Mouse (Mus musculus) cerebellum, adult 9-10 months (tissue): Measurements from ENCODE around the gene Creb1.
"Not testable (repeated sequence)": the region's sequence is repeated elsewhere in the genome, so short reads cannot be mapped to it uniquely, and the experiment has no call there.

ENCODE experiments used
- DNase-seq: peaks from one replicate; pipeline ENCODE4 v3.0.0; 2022

The Creb1 gene

DNA sequence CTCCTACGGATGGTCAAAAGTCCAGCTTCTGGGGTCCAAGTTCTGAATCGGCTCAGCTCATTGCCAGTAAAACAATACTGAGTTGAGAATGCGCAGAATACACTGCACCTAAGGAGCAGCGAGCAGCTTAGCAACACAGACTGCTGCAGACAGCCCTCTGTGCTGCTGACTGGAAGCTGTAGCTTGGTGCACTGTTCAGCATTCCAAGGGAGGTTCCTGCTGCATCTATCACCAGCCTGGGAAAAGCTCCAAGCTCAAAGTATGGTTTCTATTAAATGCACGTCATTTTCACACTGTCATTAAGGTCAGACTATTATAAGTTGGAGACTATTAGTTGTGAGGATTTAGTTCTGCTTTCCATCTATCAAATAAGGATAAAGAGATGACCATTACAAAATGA lies 88.7 kb downstream of the Creb1 start:
- no peak for DNase-seq

DNA sequence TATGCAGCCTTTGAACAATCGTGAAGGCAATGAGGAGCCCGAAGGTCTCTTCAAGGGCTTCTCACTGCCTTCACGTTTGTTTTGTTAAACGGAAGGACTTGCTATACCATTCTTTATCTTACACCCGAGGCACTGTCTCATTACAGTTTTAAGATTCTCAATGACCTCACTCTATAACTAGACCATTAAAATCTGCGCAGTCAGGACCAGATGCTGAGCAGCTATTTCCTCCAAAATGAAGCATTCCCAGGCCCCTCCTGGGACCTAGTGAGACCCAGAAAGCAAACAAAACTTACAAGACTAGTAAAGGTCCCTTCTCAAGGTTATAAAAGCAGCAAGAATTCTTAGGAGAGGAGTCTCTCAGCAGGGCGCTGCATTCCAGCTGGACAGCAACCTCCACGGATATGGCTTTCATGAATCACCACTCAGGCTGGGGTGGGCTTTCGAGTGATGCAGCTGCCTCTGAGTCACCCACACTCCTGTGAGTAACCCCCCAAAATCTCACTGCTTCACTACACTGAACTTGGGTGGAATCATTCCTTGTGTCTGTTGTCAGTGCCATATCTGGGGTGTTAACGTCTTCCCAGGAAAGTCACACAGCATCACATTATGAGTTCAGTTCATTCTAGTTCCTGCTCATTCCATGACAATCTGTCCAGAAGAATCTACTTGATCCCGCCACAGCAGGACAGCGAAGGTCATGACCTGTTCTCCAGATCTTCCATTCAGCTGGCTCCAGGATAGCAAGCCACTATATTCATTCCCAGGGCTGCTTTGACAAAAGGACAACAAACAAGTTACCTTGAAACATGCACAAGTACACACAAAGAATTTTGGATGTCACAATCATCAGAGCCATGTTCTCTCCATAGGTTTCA lies 91.4 kb downstream of the Creb1 start:
- DNase-seq = no peak

DNA sequence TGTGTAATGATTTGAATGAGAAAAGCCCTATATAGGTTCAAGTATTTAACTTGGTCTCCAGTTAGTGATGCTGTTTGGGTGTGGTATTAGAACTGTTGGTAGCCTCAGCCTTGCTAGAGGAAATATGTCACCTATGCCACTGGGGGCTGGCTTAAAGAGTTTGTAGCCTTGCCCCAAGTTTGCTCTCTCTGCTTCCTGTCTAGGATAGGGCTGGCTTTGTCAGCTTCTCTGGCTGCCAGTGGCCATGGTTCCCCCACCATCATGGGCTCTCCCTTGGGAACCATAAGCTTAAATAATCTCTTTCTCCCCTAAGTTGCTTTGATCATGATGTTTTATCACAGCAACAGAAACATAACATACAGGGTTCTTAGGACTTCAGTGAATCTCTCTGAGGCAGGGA lies 92.8 kb downstream of the Creb1 start:
- DNase-seq = no peak

DNA sequence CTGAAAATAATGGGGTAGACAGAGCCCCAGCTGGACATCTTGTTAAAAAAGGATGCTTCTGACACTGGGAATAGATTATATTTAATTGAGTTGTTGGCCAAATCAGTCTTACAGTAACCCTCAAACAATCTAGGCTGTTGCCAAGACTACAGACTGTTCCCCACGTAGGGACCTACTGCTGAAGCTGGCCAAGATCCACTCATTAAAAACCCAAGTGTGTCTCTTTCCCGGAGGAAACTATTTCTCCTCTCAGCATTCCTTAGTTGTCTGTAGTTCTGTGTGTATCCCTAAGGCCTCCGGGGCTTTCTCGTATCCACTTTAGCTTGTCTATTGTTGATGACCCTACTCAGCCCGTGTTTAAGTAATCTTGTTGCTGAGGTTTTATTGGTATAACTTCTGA lies 99.1 kb downstream of the Creb1 start:
- DNase-seq = no peak

DNA sequence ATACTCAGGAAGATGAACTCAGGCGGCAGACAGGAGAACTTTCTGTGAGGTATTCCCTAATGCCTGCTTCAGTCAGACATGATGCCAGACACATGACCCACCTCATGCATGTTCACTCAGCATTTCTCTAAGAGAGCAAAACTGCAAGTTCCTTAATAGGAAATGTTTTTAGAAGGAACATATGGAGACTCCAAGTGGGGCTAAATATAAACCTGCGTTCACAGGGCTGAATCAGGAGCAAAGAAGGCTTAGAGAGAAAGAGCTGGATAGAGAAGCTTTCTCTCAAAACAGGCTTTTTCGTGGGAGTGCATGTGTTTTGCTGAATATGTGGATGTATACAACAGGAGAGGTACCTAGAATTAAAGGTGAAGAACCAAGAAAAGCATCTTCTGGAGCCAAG lies 100.8 kb downstream of the Creb1 start:
- DNase-seq = no peak

DNA sequence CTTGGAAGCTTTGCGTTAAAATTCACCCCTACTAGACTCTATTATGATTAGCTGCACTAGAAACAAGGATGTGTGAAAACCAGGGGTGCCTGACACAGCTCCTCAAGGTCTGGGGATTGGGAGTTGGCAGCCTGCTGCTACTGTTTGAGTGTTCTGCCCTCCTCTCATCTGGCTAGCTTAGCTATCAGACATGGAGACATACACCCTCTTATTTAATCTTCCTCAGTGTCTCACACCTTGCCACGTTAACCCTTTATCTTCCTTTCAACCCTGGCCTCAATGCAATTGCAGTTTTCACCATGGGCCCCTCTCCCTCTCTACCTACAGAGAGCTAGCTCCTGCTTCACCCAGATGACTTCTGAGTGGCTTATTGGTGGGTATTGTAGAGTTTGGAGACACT lies 103.2 kb downstream of the Creb1 start:
- DNase-seq = no peak

DNA sequence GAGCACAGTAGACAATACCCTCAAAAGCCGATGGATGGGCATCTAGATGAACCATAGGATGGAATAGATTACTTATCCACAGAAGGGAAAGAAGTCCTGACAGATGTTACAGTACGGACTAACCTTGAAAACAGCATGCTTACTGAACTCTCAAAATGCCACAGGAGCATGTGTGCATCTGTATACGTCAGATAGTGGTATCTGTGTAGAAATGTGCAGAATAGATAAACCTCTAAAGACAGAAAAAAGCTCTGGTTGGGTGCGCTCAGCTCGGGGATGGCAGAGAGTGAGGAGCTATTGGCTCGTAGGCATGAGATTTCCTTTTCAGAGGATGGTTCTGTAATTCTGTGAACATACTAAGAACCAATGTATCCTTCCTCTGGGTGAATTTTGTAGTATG lies 106.8 kb downstream of the Creb1 start:
- DNase-seq = no peak

DNA sequence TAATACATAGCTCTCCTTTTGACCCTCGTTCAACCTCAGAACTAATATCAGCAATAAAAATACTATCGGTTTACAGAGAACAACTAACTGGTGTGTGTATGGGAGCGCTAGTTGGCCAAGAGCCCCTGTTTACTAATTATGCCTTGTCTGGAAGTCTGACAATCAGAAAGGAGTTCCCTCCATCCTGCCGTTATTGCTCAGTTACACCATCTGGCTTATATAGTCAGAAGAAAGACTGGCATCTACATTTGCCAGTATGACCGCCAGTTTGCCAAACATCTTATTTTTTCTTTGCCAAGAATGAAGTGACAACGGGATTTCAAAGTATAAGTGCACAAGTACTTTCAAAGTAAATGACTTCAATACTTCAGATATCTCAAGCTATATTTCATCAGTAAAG lies 108.6 kb downstream of the Creb1 start:
- DNase-seq = no peak

DNA sequence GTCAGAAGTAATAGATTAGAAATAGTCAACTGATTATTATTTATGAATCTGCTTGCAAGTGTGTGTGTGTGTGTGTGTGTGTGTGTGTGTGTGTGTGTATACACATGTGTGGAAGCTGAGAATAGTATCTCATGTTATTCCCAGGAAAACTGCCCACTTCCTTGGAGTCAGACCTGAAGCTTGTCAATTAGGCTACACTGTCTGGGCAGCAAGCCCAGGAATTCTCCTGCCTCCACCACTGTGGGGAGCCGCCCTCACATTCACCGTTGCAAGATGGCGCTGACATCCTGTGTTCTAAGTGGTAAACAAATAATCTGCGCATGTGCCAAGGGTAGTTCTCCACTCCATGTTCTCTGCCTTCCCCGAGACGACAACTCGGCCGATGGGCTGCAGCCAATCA lies 110.1 kb downstream of the Creb1 start:
- not testable (repeated sequence) for DNase-seq

DNA sequence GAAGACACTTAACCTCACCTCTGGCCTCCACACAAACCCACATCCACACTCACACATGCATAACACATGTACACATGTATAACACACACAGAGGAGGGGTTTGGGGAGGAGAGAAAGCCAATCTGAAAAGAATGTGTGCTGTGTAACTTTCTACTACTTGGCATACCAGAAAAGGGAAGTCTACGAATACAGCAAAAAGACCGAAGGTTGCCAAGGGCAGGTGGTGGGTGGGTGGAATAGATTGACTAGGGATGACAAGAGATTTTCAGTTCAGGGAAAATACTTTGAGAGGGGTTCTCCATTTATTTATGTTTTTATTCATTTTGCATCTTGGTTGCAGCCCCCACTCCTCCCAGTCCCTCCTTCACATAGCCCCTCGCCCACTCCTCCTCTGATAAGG lies 112.1 kb downstream of the Creb1 start:
- no peak for DNase-seq

DNA sequence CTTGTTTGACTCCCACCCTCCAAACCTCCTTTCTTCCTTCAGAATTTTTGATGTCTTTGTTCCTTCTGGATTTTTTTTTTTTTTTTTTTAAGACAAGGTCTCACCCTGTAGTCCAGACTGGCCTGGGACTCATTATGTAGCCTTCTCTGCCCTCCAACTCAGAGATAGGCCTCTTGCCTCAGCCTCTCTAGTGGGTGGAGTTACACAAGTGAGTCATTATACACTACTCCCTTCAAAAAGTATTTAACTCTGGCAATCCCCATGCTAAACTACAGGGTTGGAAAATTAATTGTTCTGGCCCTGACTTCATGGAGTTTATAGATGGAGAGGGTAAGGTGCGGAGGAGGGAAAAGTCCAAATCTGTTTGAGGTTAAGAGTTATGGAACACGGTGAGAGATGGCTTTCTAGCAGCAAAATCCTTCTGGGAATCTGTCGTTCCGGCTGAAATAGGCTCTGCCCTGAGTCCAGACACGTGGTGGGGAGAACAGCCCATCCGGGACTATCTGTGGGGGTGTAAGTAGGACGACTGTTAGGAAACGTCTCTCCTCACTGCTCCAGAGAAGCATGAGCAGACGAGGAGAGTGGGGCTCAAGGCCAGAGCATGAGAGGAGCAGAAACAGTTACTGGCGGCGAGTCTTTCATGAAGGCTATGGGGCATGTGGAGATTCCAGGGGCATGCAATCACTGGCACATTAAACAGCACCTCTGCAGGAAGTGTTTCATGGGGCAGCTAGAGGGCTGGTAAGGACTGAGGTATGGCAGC lies 117.1 kb downstream of the Creb1 start:
- DNase-seq = no peak

DNA sequence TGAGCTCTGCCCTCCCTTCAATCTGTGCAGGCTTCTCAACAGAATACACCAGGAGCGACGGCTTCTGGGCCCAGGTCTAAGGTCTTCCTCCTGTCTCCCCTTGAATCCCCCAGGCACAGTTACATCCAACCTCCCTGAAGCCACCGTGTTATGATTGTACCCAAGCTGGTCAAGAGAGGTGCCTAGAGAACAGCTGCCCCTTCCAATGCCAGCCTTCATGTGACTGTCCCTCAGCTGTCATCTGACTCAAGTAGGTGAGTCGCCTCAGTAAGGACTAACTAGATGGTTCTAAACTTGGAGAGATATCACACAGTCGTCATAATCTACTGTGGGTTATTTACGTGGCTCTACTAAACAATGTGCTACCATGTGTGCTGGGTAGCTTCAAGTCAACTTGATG lies 121.3 kb downstream of the Creb1 start:
- DNase-seq = no peak
